23 mouse cellular contexts compared by ENCODE assay signal in genomic region chr6:99927933-99928555, GRCm38 (mm10).
A peak's percentile ranks its signal among the peaks of the same experiment; 100 is the strongest.
DNase-seq lines count a peak whose midpoint lies in the region; ATAC-seq and TF ChIP-seq lines count a peak whose summit lies in the region.
"Had no signal": no experiment of that assay in that cellular context is flagged by ENCODE, and none has a peak within 500 bp of the region (broad histone marks: within the 10 kb centered on the region; RNA-seq: fewer than 3 reads in every experiment).

No protein-coding gene starts in this region.

- TF ChIP-seq EP300 in heart, postnatal 0 days (IDR thresholded peaks at IDR 0.05; ENCODE audit: low read depth): no peak
- TF ChIP-seq EP300 in lung, postnatal 0 days (IDR thresholded peaks at IDR 0.05): peak; percentile 81

- TF ChIP-seq CTCF in heart, postnatal 0 days (IDR thresholded peaks at IDR 0.05; ENCODE audit: low read depth): no peak
- TF ChIP-seq CTCF in lung, postnatal 0 days (IDR thresholded peaks at IDR 0.05): no peak

- H3K4me2 ChIP-seq in heart, postnatal 0 days (ENCODE audit: low read depth, low read length): no peak overlapping the region
- H3K4me2 ChIP-seq in neural tube, embryonic 15.5 days: no peak overlapping the region
- H3K4me2 ChIP-seq in lung, postnatal 0 days (replicated peaks; ENCODE audit: low read depth, low read length): no peak overlapping the region
- H3K4me2 ChIP-seq: forebrain, embryonic 15.5 days; hindbrain, embryonic 13.5 days; limb, embryonic 13.5 days; midbrain, embryonic 15.5 days had no signal

- peak overlapping the region; percentile 39; the same call in 1 of the 2 replicates for H3K27ac ChIP-seq in heart, postnatal 0 days (ENCODE audit: low read depth)
- no peak overlapping the region for H3K27ac ChIP-seq in heart, embryonic 10.5 days
- H3K27ac ChIP-seq in neural tube, embryonic 15.5 days (replicated peaks): no peak overlapping the region
- no peak overlapping the region for H3K27ac ChIP-seq in lung, postnatal 0 days (ENCODE audit: low read length)
- H3K27ac ChIP-seq: embryonic facial prominence, embryonic 10.5 days; forebrain, embryonic 15.5 days; hindbrain, embryonic 13.5 days; limb, embryonic 13.5 days; liver, embryonic 14.5 days; midbrain, embryonic 15.5 days had no signal

- WGBS in heart, postnatal 0 days: 36% methylated on average over 10 of the region's 10 CpGs
- 23% methylated on average over 10 of the region's 10 CpGs for WGBS in heart, embryonic 10.5 days
- WGBS in neural tube, embryonic 15.5 days: 36% methylated on average over 10 of the region's 10 CpGs
- WGBS in lung, postnatal 0 days: 31% methylated on average over 10 of the region's 10 CpGs

- no peaks in the 10 kb centered on the region for H3K27me3 ChIP-seq in heart, postnatal 0 days (ENCODE audit: control insufficient read depth, insufficient read depth, low read length)
- peaks cover 46% of the 10 kb centered on the region for H3K27me3 ChIP-seq in heart, embryonic 10.5 days (ENCODE audit: insufficient read depth, poor library complexity, severe bottlenecking)
- peaks cover 21% of the 10 kb centered on the region; the same call in 1 of the 2 replicates for H3K27me3 ChIP-seq in neural tube, embryonic 15.5 days (replicated peaks)
- H3K27me3 ChIP-seq in lung, postnatal 0 days (replicated peaks; ENCODE audit: insufficient read depth, low read length): no peaks in the 10 kb centered on the region
- H3K27me3 ChIP-seq: forebrain, embryonic 15.5 days; midbrain, embryonic 15.5 days had no signal

- no peak overlapping the region for H3K4me3 ChIP-seq in heart, postnatal 0 days (ENCODE audit: low read depth, low read length)
- H3K4me3 ChIP-seq in heart, embryonic 10.5 days: no peak overlapping the region
- H3K4me3 ChIP-seq in neural tube, embryonic 15.5 days (replicated peaks): no peak overlapping the region
- no peak overlapping the region for H3K4me3 ChIP-seq in lung, postnatal 0 days (ENCODE audit: low read depth, low read length)
- H3K4me3 ChIP-seq: embryonic facial prominence, embryonic 10.5 days; erythroblast, embryonic 14.5 days; forebrain, embryonic 15.5 days; hindbrain, embryonic 13.5 days; limb, embryonic 13.5 days; megakaryocyte, embryonic 14.5 days; midbrain, embryonic 15.5 days had no signal

- DNase-seq in heart, postnatal 0 days (ENCODE audit: low spot score): peak; percentile 63
- no peak for DNase-seq in heart, embryonic 10.5 days (ENCODE audit: low spot score)
- DNase-seq in neural tube, embryonic 10.5 days (ENCODE audit: extremely low spot score, low spot score): peak; percentile 18
- peak; percentile 86 for DNase-seq in lung, postnatal 0 days (ENCODE audit: low spot score)
- no peak for DNase-seq in gastrocnemius, adult 18-20 months (ENCODE audit: low spot score)
- DNase-seq in adrenal gland, adult 8-10 months: no peak
- DNase-seq: adrenal gland, postnatal 10 days; cerebellum, adult 11-12 months; cerebellum, postnatal 25 days; kidney, adult 11 months; right cerebral cortex, adult 18-20 months; thymus, adult 18-20 months had no signal

- H3K9ac ChIP-seq in heart, postnatal 0 days (replicated peaks; ENCODE audit: low read depth, low read length): no peak overlapping the region
- H3K9ac ChIP-seq in neural tube, embryonic 15.5 days (replicated peaks): no peak overlapping the region
- H3K9ac ChIP-seq in lung, postnatal 0 days (replicated peaks; ENCODE audit: low read depth): no peak overlapping the region
- H3K9ac ChIP-seq: forebrain, embryonic 15.5 days; hindbrain, embryonic 13.5 days; limb, embryonic 13.5 days; liver, embryonic 14.5 days; midbrain, embryonic 15.5 days had no signal

- H3K9me3 ChIP-seq in heart, postnatal 0 days (replicated peaks; ENCODE audit: control insufficient read depth, low read length): no peaks in the 10 kb centered on the region
- H3K9me3 ChIP-seq in heart, embryonic 10.5 days: no peaks in the 10 kb centered on the region
- no peaks in the 10 kb centered on the region for H3K9me3 ChIP-seq in neural tube, embryonic 15.5 days (replicated peaks)
- no peaks in the 10 kb centered on the region for H3K9me3 ChIP-seq in lung, postnatal 0 days (ENCODE audit: low read length)
- H3K9me3 ChIP-seq: embryonic facial prominence, embryonic 10.5 days; forebrain, embryonic 15.5 days; hindbrain, embryonic 13.5 days; limb, embryonic 13.5 days; midbrain, embryonic 15.5 days had no signal

- peak; percentile 70 for ATAC-seq in heart, postnatal 0 days (ENCODE audit: insufficient read depth, low read depth)
- no peak for ATAC-seq in neural tube, embryonic 15.5 days (ENCODE audit: low FRiP score)
- peak; percentile 78 for ATAC-seq in lung, postnatal 0 days
- ATAC-seq: CD4-positive, CD25-positive, alpha-beta regulatory T cell, adult 4 months; forebrain, embryonic 15.5 days; midbrain, embryonic 15.5 days had no signal

- H3K36me3 ChIP-seq in heart, postnatal 0 days (replicated peaks; ENCODE audit: control insufficient read depth, insufficient read depth, low read length): no peaks in the 10 kb centered on the region
- no peaks in the 10 kb centered on the region for H3K36me3 ChIP-seq in heart, embryonic 10.5 days
- H3K36me3 ChIP-seq in neural tube, embryonic 15.5 days: no peaks in the 10 kb centered on the region
- H3K36me3 ChIP-seq in lung, postnatal 0 days (ENCODE audit: insufficient read depth, low read length): no peaks in the 10 kb centered on the region
- H3K36me3 ChIP-seq: embryonic facial prominence, embryonic 10.5 days; forebrain, embryonic 15.5 days; G1E; hindbrain, embryonic 13.5 days; limb, embryonic 13.5 days; midbrain, embryonic 15.5 days had no signal

- peaks cover 32% of the 10 kb centered on the region for H3K4me1 ChIP-seq in heart, postnatal 0 days (ENCODE audit: control insufficient read depth, insufficient read depth)
- H3K4me1 ChIP-seq in heart, embryonic 10.5 days: peaks cover 17% of the 10 kb centered on the region
- peaks cover 10% of the 10 kb centered on the region; the same call in 1 of the 2 replicates for H3K4me1 ChIP-seq in neural tube, embryonic 15.5 days
- H3K4me1 ChIP-seq in lung, postnatal 0 days (ENCODE audit: insufficient read depth, low read depth, low read length): peaks cover 3% of the 10 kb centered on the region; the same call in 1 of the 2 replicates
- H3K4me1 ChIP-seq: hindbrain, embryonic 13.5 days; megakaryocyte, embryonic 14.5 days; midbrain, embryonic 15.5 days had no signal

Comparison
In these comparisons a context has a peak if more than half of its experiments do, and no peak if none do; other contexts are left out.
1. DNase-seq: peak in heart, postnatal 0 days (single experiment), neural tube, embryonic 10.5 days (single experiment) and lung, postnatal 0 days (single experiment); none in heart, embryonic 10.5 days (single experiment), gastrocnemius, adult 18-20 months (single experiment) and adrenal gland, adult 8-10 months (single experiment).